Mouse (Mus musculus): ENCODE measurements around the gene 1810043G02Rik.
"Not testable (repeated sequence)": the region's sequence is repeated elsewhere in the genome, so short reads cannot be mapped to it uniquely, and the experiment has no call there.

1810043G02Rik gene

DNA sequence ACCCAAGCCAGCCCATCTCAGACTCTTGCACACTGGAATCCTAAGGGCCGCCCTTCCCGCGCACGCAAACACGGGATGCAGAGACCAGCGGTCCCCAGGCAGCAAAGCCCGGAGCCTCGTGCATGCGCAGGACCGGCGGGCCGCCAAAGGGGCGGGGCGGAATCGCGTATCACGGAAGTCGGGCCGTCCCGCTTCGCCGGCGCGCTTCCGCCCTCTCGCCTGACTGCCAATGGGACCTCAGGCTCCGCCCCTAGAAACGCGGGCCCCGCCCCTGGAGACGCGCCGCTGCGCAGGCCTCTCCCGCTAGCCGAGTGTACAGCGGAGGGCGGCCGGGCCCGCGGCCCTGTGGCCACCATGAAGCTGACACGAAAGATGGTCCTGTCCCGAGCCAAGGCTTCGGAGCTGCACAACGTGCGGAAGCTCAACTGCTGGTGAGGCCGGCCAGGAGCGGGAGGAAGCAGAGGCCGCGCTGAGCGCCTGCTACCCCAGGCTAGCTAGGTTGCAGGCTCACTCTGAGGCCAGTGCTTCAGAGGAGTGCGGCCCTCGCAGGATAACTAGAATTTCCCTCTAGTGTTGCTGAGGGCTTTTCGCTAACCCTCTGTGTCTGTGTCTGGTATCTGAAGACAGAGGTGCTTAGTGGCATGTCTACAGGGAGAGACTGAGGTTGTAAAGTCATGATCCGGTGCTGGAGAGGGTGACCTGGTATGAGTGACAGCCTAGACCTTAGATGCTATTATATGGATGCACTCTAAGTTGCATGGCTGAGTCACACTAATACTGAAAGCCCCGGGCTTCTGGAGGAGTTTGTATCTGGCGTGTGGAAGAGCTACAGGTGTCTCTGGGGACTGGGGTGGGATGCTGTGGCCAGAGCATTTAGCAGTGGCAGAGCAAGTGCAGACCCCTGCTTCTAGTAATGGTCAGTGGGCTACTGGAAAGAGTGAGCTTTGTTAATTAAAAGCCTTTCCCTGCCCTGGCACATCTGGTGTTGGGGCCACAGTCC, at the start of gene 1810043G02Rik:
Gene 1810043G02Rik, plus strand, starts transcription at position 174 of the 1,000 bp plus-strand sequence.
- in situ Hi-C loops (cut with MboI, MseI) = no loop called here

- in situ Hi-C loops (cut with MboI, MseI) = no loop called here
Observed at GRCm38 (mm10) chr10:77939685-77940084, 38.6 kb upstream of the 1810043G02Rik start.

DNA sequence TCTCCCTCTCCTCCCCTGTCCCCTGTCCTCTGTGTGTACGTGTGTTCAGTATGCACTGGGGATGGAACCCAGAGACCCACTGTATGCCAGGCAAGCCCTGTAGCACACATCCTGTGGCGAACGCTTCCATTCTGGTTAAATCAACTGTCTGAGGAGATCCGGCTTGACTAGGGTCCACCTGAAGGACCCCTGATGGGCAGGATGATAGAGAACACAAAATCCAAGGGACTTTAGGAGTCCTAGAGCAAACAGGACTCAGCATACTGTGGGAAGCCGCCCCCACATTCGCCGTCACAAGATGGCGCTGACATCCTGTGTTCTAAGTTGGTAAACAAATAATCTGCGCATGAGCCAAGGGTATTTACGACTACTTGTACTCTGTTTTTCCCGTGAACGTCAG, 27.9 kb upstream of the 1810043G02Rik start:
- in situ Hi-C loops (cut with MboI, MseI) = not testable (repeated sequence)

GRCm38 (mm10) chr10:77962725-77963124, 15.6 kb upstream of the 1810043G02Rik start:
- in situ Hi-C loops (cut with MboI, MseI) = no loop called here

- in situ Hi-C loops (cut with MboI, MseI) = no loop called here
Observed at GRCm38 (mm10) chr10:77963971-77964370, 14.4 kb upstream of the 1810043G02Rik start.

- in situ Hi-C loops (cut with MboI, MseI) = no loop called here
Observed at GRCm38 (mm10) chr10:77969274-77969972, 8.9 kb upstream of the 1810043G02Rik start.

DNA sequence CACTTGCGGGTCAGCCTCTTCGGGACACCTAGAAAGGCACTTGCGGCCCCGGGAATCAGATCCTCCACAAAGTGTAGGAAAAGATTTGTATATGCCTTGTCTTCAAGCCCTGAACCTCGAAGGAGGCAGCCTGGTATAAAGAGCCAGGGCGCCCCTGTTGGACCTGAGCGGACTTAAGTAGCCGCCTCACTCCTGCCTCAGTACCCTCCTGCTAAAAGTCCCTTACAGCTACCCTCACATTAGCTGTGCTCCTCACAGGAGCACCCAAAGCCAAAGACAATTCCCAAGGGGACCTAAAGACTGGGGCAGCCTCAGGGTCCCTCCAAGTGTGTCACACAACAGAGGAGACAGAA, 8.4 kb upstream of the 1810043G02Rik start:
- in situ Hi-C loops (cut with MboI, MseI) = no loop called here

- in situ Hi-C loops (cut with MboI, MseI) = no loop called here
Observed at GRCm38 (mm10) chr10:77970481-77970880, 7.8 kb upstream of the 1810043G02Rik start, which contains the start of gene Trpm2. Trpm2 (minus strand) TSS chr10:77970563.

GRCm38 (mm10) chr10:77971191-77971590, 7.1 kb upstream of the 1810043G02Rik start:
- in situ Hi-C loops (cut with MboI, MseI) = no loop called here

DNA sequence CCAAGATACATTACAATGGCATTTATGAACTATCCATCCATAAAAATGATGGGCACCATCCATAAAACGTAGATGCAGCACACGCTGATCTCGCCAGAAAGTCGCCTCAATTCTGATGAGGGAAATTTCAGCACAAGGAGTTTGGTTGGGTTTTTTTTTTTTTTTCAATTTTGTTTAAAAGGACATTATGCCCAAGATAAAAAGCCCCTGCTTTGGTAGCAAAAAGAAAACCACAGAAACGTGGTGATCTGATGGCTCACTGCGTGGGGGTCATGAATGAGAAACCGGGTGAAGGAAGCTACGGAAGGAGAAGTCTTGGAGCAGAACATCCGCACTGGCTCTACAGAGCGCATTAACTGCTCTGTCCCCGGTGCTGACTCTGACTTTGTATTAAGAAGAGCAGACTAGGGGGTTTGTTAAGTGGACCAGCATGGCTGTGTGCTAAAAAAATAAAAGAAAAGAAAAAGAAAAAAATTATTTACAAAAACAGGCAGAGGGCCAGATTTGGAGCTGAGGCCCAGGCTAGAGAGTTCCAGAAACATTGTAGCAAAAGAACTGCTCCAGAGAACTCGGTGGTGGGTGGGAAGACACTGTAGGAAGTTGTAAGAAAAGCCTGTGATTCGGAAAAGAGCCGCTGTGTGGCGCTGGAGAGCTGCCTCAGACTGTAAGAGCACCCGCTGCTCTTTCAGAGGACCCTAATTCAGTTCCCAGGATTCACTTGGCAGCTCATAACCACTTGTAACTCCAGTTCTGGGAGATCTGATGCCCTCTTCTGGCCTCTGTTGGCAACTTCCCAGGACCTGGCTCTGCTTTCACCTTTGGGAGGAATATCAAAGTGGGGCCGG, 6.4 kb upstream of the 1810043G02Rik start:
- in situ Hi-C loops (cut with MboI, MseI) = no loop called here

- in situ Hi-C loops (cut with MboI, MseI) = no loop called here
Observed at GRCm38 (mm10) chr10:77974323-77974722, 4.0 kb upstream of the 1810043G02Rik start.

- in situ Hi-C loops (cut with MboI, MseI) = no loop called here
Observed at GRCm38 (mm10) chr10:77974811-77975210, 3.5 kb upstream of the 1810043G02Rik start.

DNA sequence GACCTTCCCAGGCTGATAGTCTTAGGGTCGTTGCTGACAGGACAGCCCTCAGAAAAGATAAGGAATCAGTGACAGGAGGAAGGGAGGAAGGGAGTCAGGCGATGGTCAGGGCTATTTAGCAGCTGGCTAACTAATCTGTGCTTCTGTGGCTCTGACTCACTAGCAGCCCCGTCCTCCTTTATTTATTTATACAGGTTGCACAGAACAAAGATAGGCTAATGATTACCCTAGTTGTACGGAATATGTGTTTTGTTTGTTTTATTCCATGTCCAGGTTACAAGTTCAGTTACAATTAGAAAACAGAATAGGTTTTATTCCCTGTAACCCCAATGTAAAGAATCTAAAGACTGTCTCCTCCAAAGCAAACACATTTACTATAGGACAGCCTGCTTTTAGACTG, 2.7 kb upstream of the 1810043G02Rik start:
- in situ Hi-C loops (cut with MboI, MseI) = no loop called here

DNA sequence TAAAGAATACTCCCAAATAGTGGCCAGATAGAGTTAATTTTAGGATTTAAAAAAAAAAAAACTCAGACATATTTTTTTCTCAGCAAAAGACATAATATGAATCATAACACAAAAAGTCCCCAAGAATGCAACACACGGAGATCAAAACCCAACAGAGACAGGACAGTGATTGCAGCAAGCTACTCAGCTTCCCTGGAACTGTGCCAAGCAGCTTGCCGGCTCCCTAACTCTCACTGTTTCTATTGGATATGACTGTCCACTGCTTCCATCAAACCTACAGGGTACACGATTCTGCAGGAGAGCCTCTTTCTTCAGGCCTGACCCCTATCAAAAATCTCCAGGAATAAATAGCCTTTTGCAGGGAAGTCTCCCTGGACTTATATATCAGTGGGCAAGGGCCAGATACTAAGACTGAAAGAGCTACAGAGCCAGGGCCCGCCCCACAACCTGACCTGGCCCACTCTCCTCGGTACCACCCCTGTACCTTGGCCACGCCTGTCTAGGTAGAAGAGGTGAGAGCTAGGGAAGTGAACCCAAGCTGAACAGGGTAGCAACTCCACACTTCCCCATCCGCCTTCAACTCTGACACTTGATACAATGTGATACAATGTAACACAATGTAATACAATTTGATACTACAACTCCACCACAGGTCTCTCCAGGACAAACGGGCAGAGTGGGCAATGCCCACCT, 1.7 kb upstream of the 1810043G02Rik start:
- in situ Hi-C loops (cut with MboI, MseI) = no loop called here

- in situ Hi-C loops (cut with MboI, MseI) = loop anchor here (5.0 kb wide), 1 partner anchor 1713 kb away; no protein-coding TSS in a partner anchor
Observed at GRCm38 (mm10) chr10:77984660-77985059, 6.3 kb downstream of the 1810043G02Rik start.

DNA sequence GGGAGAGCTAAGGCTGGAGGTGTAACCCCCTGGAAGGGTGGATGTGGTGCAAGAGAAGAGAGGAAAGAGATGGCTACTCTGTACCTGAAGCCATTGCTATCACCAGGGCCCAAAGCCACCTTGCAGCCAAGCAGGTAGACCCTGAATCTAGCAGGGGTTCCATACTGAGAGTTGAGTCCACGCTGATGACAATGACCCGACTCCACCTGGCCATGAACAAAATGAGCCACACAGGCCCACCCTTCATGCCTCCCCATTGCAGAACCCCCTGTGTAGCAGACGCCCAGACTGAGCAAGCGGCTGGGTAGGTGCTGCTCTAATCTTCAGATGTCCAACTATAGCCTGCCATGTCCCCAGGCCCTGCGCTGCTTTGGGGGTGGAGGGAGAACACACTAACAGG, 7.5 kb downstream of the 1810043G02Rik start:
- in situ Hi-C loops (cut with MboI, MseI) = loop anchor here (5.0 kb wide), 1 partner anchor 1712 kb away; no protein-coding TSS in a partner anchor

- in situ Hi-C loops (cut with MboI, MseI) = no loop called here
Observed at GRCm38 (mm10) chr10:77995639-77996038, 17.3 kb downstream of the 1810043G02Rik start.

DNA sequence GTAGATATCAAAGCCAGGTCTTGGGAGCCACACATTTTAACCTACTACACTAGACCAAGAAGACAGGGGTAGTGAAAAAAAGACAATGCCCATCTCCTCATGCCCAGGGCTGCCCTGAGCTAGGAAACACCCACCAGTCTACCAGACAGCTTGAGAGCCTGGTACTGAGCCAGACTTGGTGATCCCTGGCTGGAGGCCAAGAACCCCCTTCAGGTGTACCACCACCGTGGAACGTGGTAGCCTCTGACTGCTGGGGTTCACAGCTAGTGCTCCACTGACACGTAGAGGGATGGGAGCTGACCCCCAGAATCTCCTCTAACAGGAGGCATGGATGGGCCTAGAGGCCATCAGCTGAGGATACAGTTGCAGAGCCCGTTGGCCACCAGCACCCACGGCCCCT, 21.9 kb downstream of the 1810043G02Rik start:
- in situ Hi-C loops (cut with MboI, MseI) = no loop called here

DNA sequence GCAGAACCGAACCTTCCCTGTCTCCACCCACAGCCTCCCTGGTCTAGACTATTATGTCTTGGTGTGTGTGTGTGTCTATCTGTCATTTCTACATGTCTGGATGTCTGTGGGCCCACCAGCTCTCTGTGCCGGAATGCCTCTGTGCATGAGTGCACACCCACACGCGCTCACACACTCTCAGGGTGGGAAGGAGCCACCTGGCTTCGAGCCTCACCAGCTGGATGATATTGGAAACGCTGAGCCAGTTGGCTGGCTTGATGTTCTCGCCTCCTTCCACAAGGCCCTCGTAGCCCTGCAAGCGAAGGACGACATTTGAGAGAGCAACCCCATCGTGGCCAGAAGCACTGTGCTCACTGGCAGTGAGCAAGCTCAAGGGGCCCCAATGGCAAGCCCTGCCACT, 23.5 kb downstream of the 1810043G02Rik start:
- in situ Hi-C loops (cut with MboI, MseI) = no loop called here

DNA sequence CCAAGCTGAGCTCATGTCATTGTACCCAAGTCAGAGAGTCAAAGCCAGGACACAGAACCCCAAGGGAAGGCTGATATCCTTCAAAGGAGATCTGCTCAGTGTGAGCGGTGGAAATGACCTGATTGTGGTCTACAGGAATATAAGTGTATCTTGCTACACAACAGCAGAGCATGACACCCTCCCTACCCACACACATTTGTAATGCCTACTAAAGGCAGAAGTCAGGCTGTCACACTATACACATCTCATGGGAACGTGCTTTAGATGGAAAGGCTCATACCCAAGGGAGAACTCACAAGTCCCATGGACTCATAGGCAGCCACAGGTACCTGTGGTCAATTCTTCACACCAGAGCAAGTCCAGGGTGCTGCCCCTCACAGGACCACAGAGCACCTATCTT, 24.0 kb downstream of the 1810043G02Rik start:
- in situ Hi-C loops (cut with MboI, MseI) = no loop called here
